Mouse (Mus musculus): ENCODE data around the gene Acbd4. TPM values are rescaled to one million over a fixed set of nuclear protein-coding genes. Genes with fewer than 3 reads are reported as not detected.

Acbd4 gene
- polyA plus RNA-seq (2015; fragmentation: Nextera tagmentation; extraction: Ambion mirVana): 21.2 and 50.0 TPM in 2 replicates

GRCm38 (mm10) chr11:103101481-103101865, at the start of gene Acbd4, which contains the start of gene Plcd3:
Acbd4 (plus strand) TSS chr11:103101682.
Plcd3 (minus strand) TSS chr11:103101658.

GRCm38 (mm10) chr11:103116008-103116818, 14.7 kb downstream of the Acbd4 start, which contains the start of gene Hexim1:
Hexim1 (plus strand) TSS chr11:103116231.

GRCm38 (mm10) chr11:103131701-103132575, 30.5 kb downstream of the Acbd4 start, which contains the start of gene Hexim2:
Hexim2 (plus strand) TSS chr11:103132429.

Other genes starting within 250 kb of the Acbd4 start
- gene Eftud2, start 220.7 kb upstream of the Acbd4 start, polyA plus RNA-seq (2015; fragmentation: Nextera tagmentation; extraction: Ambion mirVana): 49.2 and 50.3 TPM in 2 replicates
- 0.17 and 0.21 TPM in 2 replicates for gene Ccdc103, start 220.5 kb upstream of the Acbd4 start, polyA plus RNA-seq (2015; fragmentation: Nextera tagmentation; extraction: Ambion mirVana)
- not detected in 2 replicates for gene Fam187a, start 216.5 kb upstream of the Acbd4 start, polyA plus RNA-seq (2015; fragmentation: Nextera tagmentation; extraction: Ambion mirVana)
- gene Gfap, start 200.8 kb upstream of the Acbd4 start, polyA plus RNA-seq (2015; fragmentation: Nextera tagmentation; extraction: Ambion mirVana): 0.11 and 0.14 TPM in 2 replicates
- 1.4 and 2.1 TPM in 2 replicates for gene Kif18b, start 176.6 kb upstream of the Acbd4 start, polyA plus RNA-seq (2015; fragmentation: Nextera tagmentation; extraction: Ambion mirVana)
- gene C1ql1, start 155.0 kb upstream of the Acbd4 start, polyA plus RNA-seq (2015; fragmentation: Nextera tagmentation; extraction: Ambion mirVana): 0.45 and 0.55 TPM in 2 replicates
- gene Nmt1, start 73.5 kb upstream of the Acbd4 start, polyA plus RNA-seq (2015; fragmentation: Nextera tagmentation; extraction: Ambion mirVana): 40.2 and 42.3 TPM in 2 replicates
- 46.0 and 51.7 TPM in 2 replicates for gene Dcakd, start 73.3 kb upstream of the Acbd4 start, polyA plus RNA-seq (2015; fragmentation: Nextera tagmentation; extraction: Ambion mirVana)
- gene Plcd3, start within 50 bp of the Acbd4 start, polyA plus RNA-seq (2015; fragmentation: Nextera tagmentation; extraction: Ambion mirVana): 2.5 and 2.6 TPM in 2 replicates
- 5.5 and 6.1 TPM in 2 replicates for gene Hexim1, start 14.5 kb downstream of the Acbd4 start, polyA plus RNA-seq (2015; fragmentation: Nextera tagmentation; extraction: Ambion mirVana)
- gene Hexim2, start 30.7 kb downstream of the Acbd4 start, polyA plus RNA-seq (2015; fragmentation: Nextera tagmentation; extraction: Ambion mirVana): 9.1 and 10.1 TPM in 2 replicates
- gene Fmnl1, start 69.4 kb downstream of the Acbd4 start, polyA plus RNA-seq (2015; fragmentation: Nextera tagmentation; extraction: Ambion mirVana): 0.90 and 1.9 TPM in 2 replicates
- not detected in 2 replicates for gene 1700023F06Rik, start 106.9 kb downstream of the Acbd4 start, polyA plus RNA-seq (2015; fragmentation: Nextera tagmentation; extraction: Ambion mirVana)
- gene Spata32, start 116.8 kb downstream of the Acbd4 start, polyA plus RNA-seq (2015; fragmentation: Nextera tagmentation; extraction: Ambion mirVana): 0.12 TPM in 1 of 2 replicates, not detected in the other
- gene Map3k14, start 165.8 kb downstream of the Acbd4 start, polyA plus RNA-seq (2015; fragmentation: Nextera tagmentation; extraction: Ambion mirVana): 3.1 and 3.3 TPM in 2 replicates